Mouse (Mus musculus) spleen, postnatal 36 days (tissue): ENCODE results near the gene Arhgap18.

Experiments
- DNase-seq, 2 experiments: peaks; one replicate each; pipeline ENCODE4 v3.0.0; 2022; ENCODE audit warnings: low spot score in 2 of 2, mixed read lengths in 1 of 2

Arhgap18 gene

GRCm38 (mm10) chr10:26776443-26776842 is 23.2 kb downstream of the Arhgap18 start:
- DNase-seq: no peak

DNA sequence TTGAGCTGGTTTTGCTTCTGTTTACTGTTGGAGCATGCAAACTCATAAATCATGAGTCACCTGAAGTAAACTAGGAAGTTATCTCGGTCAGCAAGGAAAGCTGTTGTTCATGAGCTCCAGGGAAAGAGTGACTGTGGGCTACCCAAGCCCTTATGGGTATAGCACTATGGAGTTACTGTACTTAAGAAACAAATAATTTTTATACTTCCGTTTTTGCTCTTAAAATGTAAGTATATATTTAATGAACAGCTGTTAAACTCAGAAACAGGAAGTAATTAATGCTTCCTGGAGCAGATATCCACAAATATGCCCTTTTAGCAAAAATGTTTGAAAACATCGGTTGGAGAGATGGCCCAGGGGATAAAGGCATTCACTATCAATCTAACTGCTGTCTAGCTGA is 27.4 kb downstream of the Arhgap18 start:
- no peak for DNase-seq

- DNase-seq: no peak
These were observed 36.5 kb downstream of the Arhgap18 start for GRCm38 (mm10) chr10:26789680-26790079.

DNA sequence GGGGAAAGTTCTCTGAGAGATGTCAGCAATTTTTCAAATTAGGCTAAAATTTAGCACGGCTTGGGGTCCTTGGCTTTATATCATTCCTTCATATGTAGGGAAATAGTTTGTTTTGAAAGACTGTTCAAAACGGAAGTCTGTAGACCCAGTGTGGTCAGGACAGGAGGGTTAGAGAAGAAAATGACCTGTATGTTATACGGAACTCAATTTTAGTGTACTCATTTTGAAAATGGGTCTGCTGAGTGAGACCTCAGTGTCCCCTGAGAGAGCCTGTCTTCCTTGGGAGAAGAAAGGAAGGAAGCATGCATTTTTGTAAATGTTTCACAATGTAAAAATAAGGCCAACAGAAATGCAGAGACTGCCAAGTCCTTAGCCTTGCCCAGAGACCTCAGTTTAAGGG is 38.6 kb downstream of the Arhgap18 start:
- DNase-seq: no peak

DNA sequence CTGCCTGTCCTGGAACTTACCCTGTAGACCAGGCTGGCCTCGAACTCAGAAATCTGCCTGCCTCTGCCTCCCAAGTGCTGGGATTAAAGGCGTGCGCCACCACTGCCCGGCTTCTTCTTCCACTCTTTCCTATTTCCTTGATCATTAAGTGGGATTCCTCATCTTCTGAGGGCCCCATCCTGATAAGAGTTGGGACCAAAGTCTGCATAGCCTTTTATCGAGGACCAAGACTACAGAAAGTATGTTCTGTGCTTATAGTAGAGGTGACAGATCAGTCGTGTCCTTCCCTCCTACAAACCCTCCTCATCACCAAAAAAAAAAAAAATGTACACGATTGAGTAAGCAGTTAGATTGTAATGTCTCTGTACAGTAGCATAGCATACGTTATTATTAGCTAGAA is 39.8 kb downstream of the Arhgap18 start:
- no peak for DNase-seq

GRCm38 (mm10) chr10:26796432-26797286 is 43.4 kb downstream of the Arhgap18 start:
- no peak for DNase-seq

DNA sequence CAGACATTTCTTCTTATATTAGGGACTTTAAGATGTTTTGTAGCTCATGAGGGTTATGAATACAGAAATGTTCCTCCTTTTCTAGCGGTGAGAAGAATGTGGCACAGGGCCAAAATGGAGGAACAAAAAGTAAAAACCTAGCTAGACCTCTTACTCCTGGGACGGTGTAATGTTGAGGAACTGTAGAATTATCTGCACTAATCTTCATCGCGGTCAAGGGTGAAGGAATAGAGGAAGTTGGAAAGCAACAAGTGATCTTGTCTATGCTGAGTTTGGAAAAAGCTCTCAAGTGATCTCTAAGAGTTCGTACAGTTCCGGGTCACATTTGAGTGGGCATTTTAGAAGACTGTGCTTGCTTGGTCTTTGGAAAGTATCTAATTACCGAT is 44.1 kb downstream of the Arhgap18 start:
- peak; percentile 2 to 34 for DNase-seq

GRCm38 (mm10) chr10:26798752-26799411 is 45.7 kb downstream of the Arhgap18 start:
- peak; percentile 4 to 19 for DNase-seq

DNA sequence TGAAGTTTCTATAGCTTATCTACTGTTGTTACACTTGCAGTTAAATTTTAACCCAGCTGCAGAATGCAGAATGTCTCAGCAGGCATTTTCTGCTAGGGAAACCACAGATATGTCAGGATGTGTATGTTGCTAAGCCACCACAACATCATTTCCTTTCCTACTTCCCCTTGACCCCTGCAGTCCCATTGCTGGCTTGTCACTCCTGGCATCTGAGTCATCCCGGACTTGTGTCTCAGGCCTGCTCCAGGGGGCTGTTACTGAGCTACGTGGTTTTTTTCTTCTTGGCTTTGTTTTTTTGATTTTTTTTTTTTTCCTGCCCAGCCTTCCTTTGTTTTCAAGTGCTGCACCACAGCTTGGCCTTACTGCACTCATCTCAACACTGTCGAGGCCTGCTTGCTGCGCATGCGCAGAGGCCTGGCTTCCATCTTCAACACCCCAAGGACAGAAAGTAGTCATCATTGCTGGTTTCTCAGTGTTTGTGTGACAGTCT is 46.4 kb downstream of the Arhgap18 start:
- DNase-seq: peak; percentile 63

GRCm38 (mm10) chr10:26804351-26804983 is 51.2 kb downstream of the Arhgap18 start:
- no peak for DNase-seq

DNA sequence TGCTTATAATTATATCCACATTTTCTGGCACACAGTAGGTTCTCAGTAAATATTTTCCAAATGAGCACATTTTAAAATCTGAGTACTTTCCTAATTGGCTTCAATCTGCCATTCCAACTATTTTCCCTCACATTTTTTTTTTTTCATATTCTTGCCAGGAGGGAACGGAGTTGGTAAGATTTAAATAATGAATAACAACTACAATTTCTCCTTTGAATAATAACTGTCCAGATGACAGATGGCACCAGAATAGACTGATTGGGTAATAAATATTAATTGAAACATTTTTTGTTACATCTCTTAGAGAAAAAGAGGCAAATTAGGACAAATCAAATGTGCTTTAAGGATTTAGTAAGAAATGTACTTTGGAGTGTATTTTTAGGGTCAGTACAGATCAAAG is 51.8 kb downstream of the Arhgap18 start:
- no peak for DNase-seq

DNA sequence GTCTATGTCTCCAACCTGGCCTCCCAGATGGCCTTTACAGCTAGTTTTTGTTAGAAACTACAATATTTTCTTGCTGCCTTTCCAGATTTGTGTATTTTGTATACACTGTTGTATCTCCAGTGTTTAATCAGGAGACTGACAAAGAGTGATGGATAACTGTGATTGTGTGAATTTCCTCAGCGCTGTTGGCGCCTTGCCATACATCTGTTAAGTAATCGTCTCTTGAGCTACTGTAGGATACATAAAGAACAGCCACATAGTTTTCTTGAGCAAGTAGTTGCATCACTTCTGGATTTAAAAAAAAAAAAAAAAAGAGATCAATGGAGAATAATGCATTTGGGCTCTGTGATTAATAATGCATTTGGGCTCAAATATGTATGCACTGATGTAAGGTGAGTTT is 52.9 kb downstream of the Arhgap18 start:
- no peak for DNase-seq

DNA sequence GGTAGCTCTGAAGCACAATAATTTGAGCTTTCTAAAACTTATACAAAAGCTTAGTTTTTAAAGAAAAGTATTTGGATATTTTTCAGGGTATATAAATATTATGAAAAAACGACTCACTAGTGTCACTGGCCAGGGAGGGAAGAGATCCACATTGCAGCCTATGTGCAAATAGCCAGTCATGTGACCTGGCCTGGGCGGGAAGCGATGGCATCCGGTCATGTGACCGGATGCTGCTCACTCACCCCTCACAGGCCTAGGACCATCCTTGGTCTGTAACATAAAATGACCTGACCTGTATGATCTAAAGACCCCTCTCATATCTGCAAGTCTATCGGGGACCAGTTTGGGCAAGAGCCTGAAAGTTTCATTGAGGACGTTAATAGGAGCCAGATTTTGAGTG is 56.8 kb downstream of the Arhgap18 start:
- no peak for DNase-seq

DNA sequence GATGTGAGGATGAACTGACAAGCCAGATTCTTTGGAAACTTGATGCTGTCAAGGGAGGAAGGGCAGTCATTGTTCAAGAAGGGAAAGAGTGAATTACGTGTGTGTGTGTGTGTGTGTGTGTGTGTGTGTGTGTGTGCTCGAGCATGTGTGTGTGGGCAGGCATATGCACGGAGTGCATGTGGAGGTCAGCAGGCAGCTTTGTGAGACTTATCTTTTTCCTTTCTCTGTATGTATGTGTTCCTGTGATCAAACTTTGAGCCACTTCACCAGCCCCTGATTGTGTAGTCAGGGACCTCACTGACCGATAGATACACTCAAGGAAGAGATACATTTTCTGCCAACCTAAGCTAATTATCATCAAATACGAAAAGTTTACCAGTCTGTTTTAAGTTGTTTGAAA is 57.6 kb downstream of the Arhgap18 start:
- no peak for DNase-seq

DNA sequence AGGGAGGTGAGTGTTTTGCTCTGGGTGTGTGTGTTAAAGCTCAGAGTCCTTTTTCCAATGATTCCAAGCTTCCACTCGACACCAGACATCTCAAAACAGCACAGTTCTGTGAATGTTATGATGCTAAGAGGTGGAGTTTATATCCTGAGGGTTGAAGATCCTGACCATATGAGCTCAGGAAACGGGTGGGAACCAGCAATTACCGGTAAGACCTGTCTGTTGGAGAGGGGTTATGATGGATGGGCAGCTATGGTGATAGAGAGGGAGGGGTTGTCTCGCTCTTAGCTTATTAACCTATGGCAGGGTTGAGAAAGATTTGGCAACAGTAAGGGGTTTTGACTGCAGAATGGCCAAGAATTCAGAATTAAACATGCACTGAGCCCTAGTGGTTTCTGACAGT is 58.1 kb downstream of the Arhgap18 start:
- DNase-seq: no peak

GRCm38 (mm10) chr10:26815646-26816045 is 62.4 kb downstream of the Arhgap18 start:
- no peak for DNase-seq

GRCm38 (mm10) chr10:26820326-26820725 is 67.1 kb downstream of the Arhgap18 start:
- DNase-seq: no peak

DNA sequence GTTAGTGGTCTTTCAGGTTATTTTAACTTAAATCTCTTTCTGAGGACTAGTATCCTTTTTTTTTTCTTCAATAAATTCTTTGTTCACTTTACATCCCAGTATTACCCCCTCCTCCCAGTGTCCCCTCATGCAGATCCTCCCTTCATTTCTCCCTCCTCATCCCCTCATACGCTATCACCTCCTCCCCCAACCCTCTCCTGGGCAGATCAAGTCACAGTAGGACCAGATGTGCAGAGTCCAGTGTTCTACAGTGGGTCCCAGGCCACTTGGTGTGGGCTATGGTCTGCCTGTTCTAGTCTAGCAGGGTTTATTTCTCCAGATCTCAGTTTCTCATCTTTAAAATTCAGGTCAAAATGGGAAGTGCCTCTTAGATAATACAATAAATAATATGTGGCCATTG is 67.7 kb downstream of the Arhgap18 start:
- no peak for DNase-seq

DNA sequence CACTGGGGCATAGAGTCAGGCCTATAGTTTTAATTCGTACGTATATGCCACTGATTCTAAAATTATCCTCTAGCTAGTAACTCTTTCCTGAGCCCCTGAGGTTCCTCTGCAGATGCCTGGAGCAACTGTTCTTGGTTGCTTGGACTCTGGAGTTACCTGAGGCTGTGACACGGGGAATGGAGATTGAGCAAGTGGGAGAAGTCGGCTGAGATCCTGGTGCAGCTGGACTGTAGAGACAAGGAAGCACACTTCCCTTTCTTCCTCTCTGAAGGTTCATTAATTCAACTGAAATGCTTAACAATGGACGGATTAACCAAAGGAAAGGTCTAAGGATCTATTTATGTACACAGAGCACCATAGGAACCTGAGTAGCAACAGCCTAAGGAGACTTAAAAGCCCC is 70.8 kb downstream of the Arhgap18 start:
- no peak for DNase-seq

DNA sequence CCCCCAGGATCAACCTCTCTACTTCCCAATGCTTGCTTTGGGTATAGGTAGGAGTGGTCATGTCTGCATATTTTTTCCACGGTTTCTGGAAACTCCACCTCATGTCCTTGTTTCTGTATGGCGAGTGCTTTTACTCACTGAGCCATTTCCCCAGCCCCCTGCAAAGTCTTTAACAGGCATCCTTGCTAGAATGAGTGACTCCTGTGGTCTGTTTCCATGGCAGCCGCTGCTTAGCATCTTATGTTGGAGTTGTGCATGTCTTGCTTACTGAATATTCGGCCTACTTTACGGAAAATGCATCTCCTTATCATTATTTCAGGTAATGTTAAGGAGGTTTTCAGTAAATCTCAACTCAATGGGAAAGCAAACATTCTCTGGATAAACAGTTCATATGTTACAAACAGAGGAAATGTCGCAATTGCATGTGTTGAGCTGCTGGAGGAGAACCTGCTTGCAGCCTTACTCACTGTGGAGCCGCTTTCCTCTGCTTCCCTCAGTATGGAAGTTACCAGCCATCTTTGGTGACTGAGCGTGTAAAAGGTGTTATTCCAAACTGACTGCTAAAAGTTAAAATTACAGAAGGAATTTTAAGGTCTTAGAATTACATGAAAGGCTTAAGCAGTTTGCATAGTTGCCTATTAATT is 72.1 kb downstream of the Arhgap18 start:
- no peak for DNase-seq

GRCm38 (mm10) chr10:26827315-26827714 is 74.1 kb downstream of the Arhgap18 start:
- DNase-seq: no peak
